12 mouse cellular contexts compared by ENCODE assay signal in genomic region chr2:118457463-118458261, GRCm38 (mm10). TPM values are rescaled to one million over a fixed set of nuclear protein-coding genes. Genes with fewer than 3 reads are reported as not detected.
DNase-seq lines count a peak whose midpoint lies in the region; ATAC-seq and TF ChIP-seq lines count a peak whose summit lies in the region.
"Had no signal": no experiment of that assay in that cellular context is flagged by ENCODE, and none has a peak within 500 bp of the region (broad histone marks: within the 10 kb centered on the region; RNA-seq: fewer than 3 reads in every experiment).

No protein-coding gene starts in this region.

- TF ChIP-seq CTCF in cortical plate, adult 2 months (IDR thresholded peaks at IDR 0.05; ENCODE audit: extremely low read depth, insufficient read depth, low read length), result no peak
- TF ChIP-seq CTCF in midbrain, postnatal 0 days (IDR thresholded peaks at IDR 0.05), result no peak
- TF ChIP-seq CTCF in stomach, postnatal 0 days (IDR thresholded peaks at IDR 0.05; ENCODE audit: low read depth), result no peak

- 0 out of 2 replicates have a peak, but pooled peaks have one; percentile 24 for TF ChIP-seq POLR2A in cortical plate, adult 2 months (IDR thresholded peaks at IDR 0.05; ENCODE audit: extremely low read depth, insufficient read depth, low read length)

- no peak overlapping the region for H3K4me2 ChIP-seq in midbrain, postnatal 0 days (ENCODE audit: low read depth, low read length, poor library complexity, severe bottlenecking)
- no peak overlapping the region for H3K4me2 ChIP-seq in stomach, postnatal 0 days (replicated peaks; ENCODE audit: low read depth)
- H3K4me2 ChIP-seq: limb, embryonic 15.5 days had no signal

- H3K36me3 ChIP-seq in midbrain, postnatal 0 days (ENCODE audit: insufficient read depth, low read length), result peaks cover 32% of the 10 kb centered on the region
- peaks cover 7% of the 10 kb centered on the region; the same call in 1 of the 2 replicates for H3K36me3 ChIP-seq in stomach, postnatal 0 days (ENCODE audit: control insufficient read depth, insufficient read depth, low read length)

- DNase-seq in frontal cortex, postnatal 14 days (ENCODE audit: low spot score in 2 of 2), result peak; percentile 28 to 46
- peak; percentile 47 to 50 for DNase-seq in layer of hippocampus, postnatal 14 days (ENCODE audit: low spot score in 2 of 2)
- peak; percentile 77 for DNase-seq in midbrain, postnatal 0 days (ENCODE audit: low spot score)
- no peak for DNase-seq in stomach, postnatal 0 days (ENCODE audit: low spot score)
- no peak for DNase-seq in heart, postnatal 10 days
- DNase-seq in adrenal gland, postnatal 10 days, result no peak
- no peak for DNase-seq in ovary, adult 18-20 months (ENCODE audit: low spot score)
- DNase-seq: cerebellum, postnatal 25 days; gastrocnemius, postnatal 36 days; spleen, adult 18-20 months had no signal

- H3K27ac ChIP-seq in cortical plate, adult 2 months (ENCODE audit: insufficient read depth, low read length), result no peak overlapping the region
- H3K27ac ChIP-seq in midbrain, postnatal 0 days (ENCODE audit: low read depth, low read length), result peak overlapping the region; percentile 68
- no peak overlapping the region for H3K27ac ChIP-seq in stomach, postnatal 0 days (replicated peaks)
- H3K27ac ChIP-seq: limb, embryonic 15.5 days had no signal

- H3K9me3 ChIP-seq in midbrain, postnatal 0 days (ENCODE audit: low read length), result no peaks in the 10 kb centered on the region
- H3K9me3 ChIP-seq in stomach, postnatal 0 days (ENCODE audit: control insufficient read depth, low read length), result no peaks in the 10 kb centered on the region
- H3K9me3 ChIP-seq: limb, embryonic 15.5 days had no signal

- no peak overlapping the region for H3K4me3 ChIP-seq in cortical plate, adult 2 months (ENCODE audit: insufficient read depth, low read length)
- no peak overlapping the region for H3K4me3 ChIP-seq in midbrain, postnatal 0 days (ENCODE audit: low read depth, low read length)
- H3K4me3 ChIP-seq in stomach, postnatal 0 days (ENCODE audit: low read depth, low read length), result no peak overlapping the region
- H3K4me3 ChIP-seq: limb, embryonic 15.5 days had no signal

- intact Hi-C loops in heart, postnatal 10 days (cut with DNase I), result no loop called here

- no peak for TF ChIP-seq EP300 in stomach, postnatal 0 days (optimal IDR thresholded peaks at IDR 0.05)

- peak; percentile 76 for ATAC-seq in midbrain, postnatal 0 days (ENCODE audit: low FRiP score)
- ATAC-seq in stomach, postnatal 0 days (ENCODE audit: low FRiP score, low TSS enrichment), result no peak

- H3K9ac ChIP-seq in midbrain, postnatal 0 days (replicated peaks; ENCODE audit: low read length, poor library complexity, severe bottlenecking), result 0 out of 2 replicates have a peak overlapping the region, but pooled peaks have one; percentile 13
- no peak overlapping the region for H3K9ac ChIP-seq in stomach, postnatal 0 days (ENCODE audit: low read length)
- H3K9ac ChIP-seq: limb, embryonic 15.5 days had no signal

- H3K4me1 ChIP-seq in cortical plate, adult 2 months (ENCODE audit: control insufficient read depth, insufficient read depth, low read length), result peaks cover 5% of the 10 kb centered on the region; the same call in 1 of the 2 replicates
- H3K4me1 ChIP-seq in midbrain, postnatal 0 days (ENCODE audit: insufficient read depth, low read length), result no peaks in the 10 kb centered on the region
- H3K4me1 ChIP-seq in stomach, postnatal 0 days (replicated peaks; ENCODE audit: control insufficient read depth, insufficient read depth), result no peaks in the 10 kb centered on the region
- H3K4me1 ChIP-seq: limb, embryonic 15.5 days had no signal

- H3K27me3 ChIP-seq in midbrain, postnatal 0 days (ENCODE audit: insufficient read depth, low read length), result no peaks in the 10 kb centered on the region
- H3K27me3 ChIP-seq in stomach, postnatal 0 days (ENCODE audit: control insufficient read depth, insufficient read depth, low read length), result no peaks in the 10 kb centered on the region
- H3K27me3 ChIP-seq: limb, embryonic 15.5 days had no signal

- WGBS in midbrain, postnatal 0 days, result 50% methylated on average over 13 of the region's 13 CpGs
- WGBS in stomach, postnatal 0 days, result 93% methylated on average over 13 of the region's 13 CpGs

RNA-seq across cellular contexts. Expression of gene Srp14, which starts 21.8 kb away (rescaled TPM):
- polyA plus RNA-seq in cortical plate, adult 2 months (2012; rRNA removed), result 204 and 210 TPM in 2 replicates
- total RNA-seq in layer of hippocampus, postnatal 14 days (2021), result 100 to 1,000 TPM; 169 to 184 TPM
- total RNA-seq in midbrain, postnatal 0 days (2014; rRNA removed), result 161 and 181 TPM in 2 replicates
- 331 and 352 TPM in 2 replicates for polyA plus RNA-seq in midbrain, postnatal 0 days (2015; fragmentation: Nextera tagmentation; extraction: Ambion mirVana)
- 175 and 180 TPM in 2 replicates for polyA plus RNA-seq in stomach, postnatal 0 days (2015; fragmentation: Nextera tagmentation; extraction: Ambion mirVana)
- total RNA-seq in heart, postnatal 10 days (2021), result 100 to 1,000 TPM; 121 to 126 TPM
- total RNA-seq in adrenal gland, postnatal 10 days (2021), result 100 to 1,000 TPM; 139 to 146 TPM

Comparison
In these comparisons a context has a peak if more than half of its experiments do, and no peak if none do; other contexts are left out.
1. DNase-seq: peak in frontal cortex, postnatal 14 days (2 of 2), layer of hippocampus, postnatal 14 days (2 of 2) and midbrain, postnatal 0 days (single experiment); none in stomach, postnatal 0 days (single experiment), heart, postnatal 10 days (0 of 2), adrenal gland, postnatal 10 days (single experiment) and ovary, adult 18-20 months (single experiment).